Mouse (Mus musculus) liver, postnatal 0 days (tissue): ENCODE data around the gene Btf3l4. TPM values are rescaled to one million over a fixed set of nuclear protein-coding genes. Genes with fewer than 3 reads are reported as not detected.

Source experiments
- ATAC-seq: fragments of 200-750 bp; cut with Nextera tagmentation; 2 replicates; pipeline ENCODE4 v1.8.0; 2017; ENCODE audit warnings: mild to moderate bottlenecking, moderate library complexity
- DNase-seq: peaks from one replicate; pipeline ENCODE4 v3.0.0-alpha.2; 2016
- H3K27ac ChIP-seq: fragments of 300-500 bp; sonication (generic); 2 replicates; pipeline ENCODE4 v1.5.1; 2014; ENCODE audit warnings: antibody characterized with exemption, moderate library complexity, mild to moderate bottlenecking, low read depth
- H3K27me3 ChIP-seq: fragments of 300-500 bp; sonication (generic); 2 replicates; pipeline ENCODE4 v1.6.1; 2014; ENCODE audit warnings: low read length, control low read depth, mixed read lengths; ENCODE audit not compliant: insufficient read depth
- H3K36me3 ChIP-seq: fragments of 300-500 bp; sonication (generic); replicated peaks from 2 replicates; pipeline ENCODE4 v1.6.1; 2014; ENCODE audit warnings: mild to moderate bottlenecking, control low read depth, low read length, moderate library complexity, mixed read lengths; ENCODE audit not compliant: insufficient read depth
- H3K4me1 ChIP-seq: fragments of 300-500 bp; sonication (generic); 2 replicates; pipeline ENCODE4 v1.6.1; 2014; ENCODE audit warnings: antibody characterized with exemption, mild to moderate bottlenecking, control low read depth; ENCODE audit not compliant: insufficient read depth
- H3K4me2 ChIP-seq: fragments of 300-500 bp; sonication (generic); 2 replicates; pipeline ENCODE4 v1.6.1; 2014; ENCODE audit warnings: low read depth, mild to moderate bottlenecking, low read length, moderate library complexity, mixed read lengths
- H3K4me3 ChIP-seq: fragments of 300-500 bp; sonication (generic); 2 replicates; pipeline ENCODE4 v1.5.1; 2014; ENCODE audit warnings: low read depth, low read length
- H3K9ac ChIP-seq: fragments of 300-500 bp; sonication (generic); replicated peaks from 2 replicates; pipeline ENCODE4 v1.6.1; 2014; ENCODE audit warnings: mild to moderate bottlenecking, moderate library complexity
- H3K9me3 ChIP-seq: fragments of 300-500 bp; sonication (generic); 2 replicates; pipeline ENCODE4 v1.6.1; 2016; ENCODE audit warnings: mild to moderate bottlenecking, control low read depth, low read length, mixed read lengths
- CTCF ChIP-seq: sonication (generic); IDR thresholded peaks from 2 replicates; pipeline ENCODE4 v1.5.1; 2016; ENCODE audit warnings: antibody characterized with exemption, low read depth
- EP300 ChIP-seq: IDR thresholded peaks from 2 replicates; pipeline ENCODE4 v1.6.1; 2016; ENCODE audit warnings: antibody characterized with exemption, low read depth, mild to moderate bottlenecking
- WGBS: fragments of 180-500 bp; shearing (Covaris S2); extraction: QIAGEN DNeasy Blood & Tissue Kit; methylation state at CpG from one replicate; pipeline ENCODE4 v1.1.7; 2014; ENCODE audit not compliant: insufficient replicate concordance; 5-methylcytosine and 5-hydroxymethylcytosine counted together
- polyA plus RNA-seq: library from polyadenylated mRNA; unstranded; fragments of >200 nt; fragmentation: Nextera tagmentation; extraction: Ambion mirVana; gene quantifications from 2 replicates; pipeline ENCODE4 v1.2.1, GENCODE M21; 2015

Btf3l4 gene
- polyA plus RNA-seq, 1 experiment from 2014 or later, result 56.9 TPM

GRCm38 (mm10) chr4:108838031-108838430, 4.6 kb upstream of the Btf3l4 start:
- TF ChIP-seq EP300 (no peak), CTCF (no peak)
- DNase-seq (no peak), ATAC-seq (no peak)
- 71% methylated on average over 4 of the region's 4 CpGs for WGBS
- Histone ChIP-seq H3K27me3 (no peaks in the 10 kb centered on the region), H3K9ac (no peak overlapping the region), H3K4me3 (no peak overlapping the region), H3K4me1 (peaks cover 11% of the 10 kb centered on the region), H3K36me3 (no peaks in the 10 kb centered on the region), H3K4me2 (no peak overlapping the region), H3K27ac (no peak overlapping the region), H3K9me3 (no peaks in the 10 kb centered on the region)

- Histone ChIP-seq H3K4me2 (peak overlapping the region; percentile 95), H3K4me1 (peaks cover 9% of the 10 kb centered on the region), H3K27me3 (no peaks in the 10 kb centered on the region), H3K36me3 (no peaks in the 10 kb centered on the region), H3K9ac (peak overlapping the region; percentile 98; the same call in 1 of the 2 replicates), H3K27ac (peak overlapping the region; percentile 94), H3K4me3 (peak overlapping the region; percentile 99), H3K9me3 (no peaks in the 10 kb centered on the region)
- TF ChIP-seq CTCF (no peak), EP300 (no peak)
- DNase-seq, result no peak
- ATAC-seq, result no peak
- WGBS, result 59% methylated on average over 3 of the region's 3 CpGs
Observed at GRCm38 (mm10) chr4:108835496-108835895, 2.1 kb upstream of the Btf3l4 start.

GRCm38 (mm10) chr4:108834971-108835311, 1.5 kb upstream of the Btf3l4 start:
- no peak for DNase-seq

GRCm38 (mm10) chr4:108834115-108834970, 929 bp upstream of the Btf3l4 start, which contains the start of gene Txndc12:
TSS of gene Txndc12 (plus strand) at chr4:108834601.
- DNase-seq (peak; percentile 82), ATAC-seq (peak; percentile 67)
- H3K4me2 ChIP-seq, result peak within 1 kb of the TSS; percentile 95
- peak within 1 kb of the TSS; percentile 98 for H3K9ac ChIP-seq
- H3K36me3 ChIP-seq, result peaks cover 5% of the 10 kb centered on the region; the same call in 1 of the 2 replicates
- peak within 1 kb of the TSS; percentile 94 for H3K27ac ChIP-seq
- peaks cover 9% of the 10 kb centered on the region for H3K4me1 ChIP-seq
- H3K4me3 ChIP-seq, result peak within 1 kb of the TSS; percentile 99
- H3K9me3 ChIP-seq, result no peaks in the 10 kb centered on the region
- under 1% methylated on average over 34 of the region's 34 CpGs for WGBS
- TF ChIP-seq CTCF, result no peak
- TF ChIP-seq EP300, result 0 out of 2 replicates have a peak, but pooled peaks have one; percentile 6
- H3K27me3 ChIP-seq, result no peaks in the 10 kb centered on the region

More at GRCm38 (mm10) chr4:108834971-108835311, 1.5 kb upstream of the Btf3l4 start:
- Histone ChIP-seq H3K4me1 (peaks cover 9% of the 10 kb centered on the region), H3K9me3 (no peaks in the 10 kb centered on the region), H3K4me3 (peak overlapping the region; percentile 99), H3K9ac (peak overlapping the region; percentile 98), H3K4me2 (peak overlapping the region; percentile 95), H3K27me3 (no peaks in the 10 kb centered on the region), H3K36me3 (peaks cover 3% of the 10 kb centered on the region; the same call in 1 of the 2 replicates), H3K27ac (peak overlapping the region; percentile 94)
- ATAC-seq, result no peak
- WGBS, result 0% methylated on average over 15 of the region's 15 CpGs
- no peak for TF ChIP-seq CTCF
- TF ChIP-seq EP300, result no peak

GRCm38 (mm10) chr4:108833828-108834114, 357 bp upstream of the Btf3l4 start:
- no peak for DNase-seq
- Histone ChIP-seq H3K4me2 (peak overlapping the region; percentile 95), H3K27ac (peak overlapping the region; percentile 94), H3K4me3 (peak overlapping the region; percentile 99), H3K4me1 (peaks cover 9% of the 10 kb centered on the region), H3K27me3 (no peaks in the 10 kb centered on the region), H3K9ac (peak overlapping the region; percentile 98), H3K36me3 (peaks cover 7% of the 10 kb centered on the region), H3K9me3 (no peaks in the 10 kb centered on the region)
- ATAC-seq, result peak; percentile 55
- under 1% methylated on average over 6 of the region's 6 CpGs for WGBS
- no peak for TF ChIP-seq EP300
- TF ChIP-seq CTCF, result no peak

- DNase-seq (no peak), ATAC-seq (no peak)
- H3K4me1 ChIP-seq, result peaks cover 7% of the 10 kb centered on the region; the same call in 1 of the 2 replicates
- H3K9me3 ChIP-seq, result no peaks in the 10 kb centered on the region
- H3K4me3 ChIP-seq, result no peak overlapping the region
- H3K27ac ChIP-seq, result no peak overlapping the region
- WGBS, result 83% methylated on average over 1 of the region's 1 CpGs
- TF ChIP-seq CTCF, result no peak
- TF ChIP-seq EP300, result no peak
- no peak overlapping the region for H3K4me2 ChIP-seq
- H3K9ac ChIP-seq, result no peak overlapping the region
- H3K36me3 ChIP-seq, result peaks cover 19% of the 10 kb centered on the region
- H3K27me3 ChIP-seq, result no peaks in the 10 kb centered on the region
Observed at GRCm38 (mm10) chr4:108830698-108831097, 2.7 kb downstream of the Btf3l4 start.
